Mouse (Mus musculus) cerebellum, adult 9-11 months (tissue): ENCODE measurements around the gene Scn8a.
A peak's percentile ranks its signal among the peaks of the same experiment; 100 is the strongest.

Experiments
- DNase-seq: peaks from one replicate; pipeline ENCODE4 v3.0.0; 2022

Scn8a gene

GRCm38 (mm10) chr15:100881385-100881784 is 11.7 kb downstream of the Scn8a start:
- DNase-seq = no peak

- DNase-seq = no peak
Measured at GRCm38 (mm10) chr15:100884481-100884880, 14.8 kb downstream of the Scn8a start.

GRCm38 (mm10) chr15:100891962-100892361 is 22.3 kb downstream of the Scn8a start:
- no peak for DNase-seq

GRCm38 (mm10) chr15:100896502-100896901 is 26.8 kb downstream of the Scn8a start:
- DNase-seq = no peak

GRCm38 (mm10) chr15:100903811-100904210 is 34.2 kb downstream of the Scn8a start:
- DNase-seq = no peak

GRCm38 (mm10) chr15:100905006-100905405 is 35.3 kb downstream of the Scn8a start:
- no peak for DNase-seq

- no peak for DNase-seq
Measured at GRCm38 (mm10) chr15:100905751-100906150, 36.1 kb downstream of the Scn8a start.

- no peak for DNase-seq
Measured at GRCm38 (mm10) chr15:100908817-100909216, 39.2 kb downstream of the Scn8a start.

- DNase-seq = peak; percentile 94
Measured at GRCm38 (mm10) chr15:100909734-100910163, 40.1 kb downstream of the Scn8a start.

GRCm38 (mm10) chr15:100910381-100910841 is 40.8 kb downstream of the Scn8a start:
- peak; percentile 82 for DNase-seq

- DNase-seq = no peak
Measured at GRCm38 (mm10) chr15:100912676-100913266, 43.1 kb downstream of the Scn8a start.

GRCm38 (mm10) chr15:100914734-100915242 is 45.1 kb downstream of the Scn8a start:
- DNase-seq = no peak

- DNase-seq = no peak
Measured at GRCm38 (mm10) chr15:100918046-100918445, 48.4 kb downstream of the Scn8a start.

GRCm38 (mm10) chr15:100922210-100922609 is 52.6 kb downstream of the Scn8a start:
- no peak for DNase-seq

GRCm38 (mm10) chr15:100923476-100923875 is 53.8 kb downstream of the Scn8a start:
- peak; percentile 85 for DNase-seq

GRCm38 (mm10) chr15:100924941-100925340 is 55.3 kb downstream of the Scn8a start:
- DNase-seq = no peak

GRCm38 (mm10) chr15:100930477-100930876 is 60.8 kb downstream of the Scn8a start:
- no peak for DNase-seq

- DNase-seq = no peak
Measured at GRCm38 (mm10) chr15:100936176-100936575, 66.5 kb downstream of the Scn8a start.

- peak; percentile 39 for DNase-seq
Measured at GRCm38 (mm10) chr15:100948383-100948782, 78.7 kb downstream of the Scn8a start.

- peak; percentile 66 for DNase-seq
Measured at GRCm38 (mm10) chr15:100949169-100949568, 79.5 kb downstream of the Scn8a start.

GRCm38 (mm10) chr15:100951491-100951890 is 81.8 kb downstream of the Scn8a start:
- DNase-seq = peak; percentile 48

- DNase-seq = no peak
Measured at GRCm38 (mm10) chr15:100952292-100952691, 82.6 kb downstream of the Scn8a start.

- no peak for DNase-seq
Measured at GRCm38 (mm10) chr15:100952854-100953253, 83.2 kb downstream of the Scn8a start.

- no peak for DNase-seq
Measured at GRCm38 (mm10) chr15:100953955-100954354, 84.3 kb downstream of the Scn8a start.

- peak; percentile 65 for DNase-seq
Measured at GRCm38 (mm10) chr15:100954751-100955150, 85.1 kb downstream of the Scn8a start.
